Mouse (Mus musculus) kidney, embryonic 14.5 days (tissue): ENCODE measurements around the gene Prr14. TPM values are rescaled to one million over a fixed set of nuclear protein-coding genes. Genes with fewer than 3 reads are reported as not detected.
"Not testable (repeated sequence)": the region's sequence is repeated elsewhere in the genome, so short reads cannot be mapped to it uniquely, and the experiment has no call there.

Experiments used
- ATAC-seq: fragments of 200-750 bp; cut with Nextera tagmentation; 2 replicates; pipeline ENCODE4 v1.8.0; 2017; ENCODE audit warnings: moderate number of reproducible peaks, mild to moderate bottlenecking, moderate TSS enrichment, moderate library complexity; ENCODE audit not compliant: low FRiP score, low TSS enrichment
- H3K27ac ChIP-seq: fragments of 300-500 bp; sonication (generic); 2 replicates; pipeline ENCODE4 v1.5.1; 2014; ENCODE audit warnings: low read depth, mild to moderate bottlenecking, low read length, moderate library complexity, mixed read lengths
- H3K27me3 ChIP-seq: fragments of 300-500 bp; sonication (generic); 2 replicates; pipeline ENCODE4 v1.6.1; 2014; ENCODE audit warnings: mild to moderate bottlenecking, low read length; ENCODE audit not compliant: control insufficient read depth, insufficient read depth
- H3K36me3 ChIP-seq: fragments of 300-500 bp; sonication (generic); 2 replicates; pipeline ENCODE4 v1.6.1; 2014; ENCODE audit warnings: low read length, mixed read lengths; ENCODE audit not compliant: control insufficient read depth, insufficient read depth
- H3K4me1 ChIP-seq: fragments of 300-500 bp; sonication (generic); 2 replicates; pipeline ENCODE4 v1.6.1; 2014; ENCODE audit warnings: low read length, mixed read lengths; ENCODE audit not compliant: control insufficient read depth, insufficient read depth
- H3K4me2 ChIP-seq: fragments of 300-500 bp; sonication (generic); replicated peaks from 2 replicates; pipeline ENCODE4 v1.6.1; 2014; ENCODE audit warnings: low read depth, mild to moderate bottlenecking, low read length
- H3K4me3 ChIP-seq: fragments of 300-500 bp; sonication (generic); 2 replicates; pipeline ENCODE4 v1.5.1; 2014; ENCODE audit warnings: mild to moderate bottlenecking, low read length
- H3K9ac ChIP-seq: fragments of 300-500 bp; sonication (generic); 2 replicates; pipeline ENCODE4 v1.6.1; 2014; ENCODE audit warnings: low read depth, mild to moderate bottlenecking, low read length, moderate library complexity
- H3K9me3 ChIP-seq: fragments of 300-500 bp; sonication (generic); 2 replicates; pipeline ENCODE4 v1.6.1; 2016; ENCODE audit warnings: low read length; ENCODE audit not compliant: control insufficient read depth
- WGBS: fragments of 180-500 bp; shearing (Covaris S2); extraction: QIAGEN DNeasy Blood & Tissue Kit; methylation state at CpG from one replicate; pipeline ENCODE4 v1.1.7; 2014; 5-methylcytosine and 5-hydroxymethylcytosine counted together
- polyA plus RNA-seq: library from polyadenylated mRNA; unstranded; fragments of >200 nt; fragmentation: Nextera tagmentation; extraction: Ambion mirVana; gene quantifications from 2 replicates; pipeline ENCODE4 v1.2.1, GENCODE M21; 2014

Prr14 gene
- polyA plus RNA-seq, result 40.9 and 48.4 TPM in 2 replicates

- H3K27ac ChIP-seq, H3K4me2 ChIP-seq, H3K27me3 ChIP-seq, H3K9ac ChIP-seq, ATAC-seq, H3K4me3 ChIP-seq, H3K4me1 ChIP-seq, H3K9me3 ChIP-seq: not testable (repeated sequence)
- WGBS, result 98% methylated on average over 7 of the region's 8 CpGs
- peaks cover 42% of the 10 kb centered on the region for H3K36me3 ChIP-seq
Observed at GRCm38 (mm10) chr7:127459311-127459710, at the start of gene Prr14. Gene Prr14 (plus strand): TSS chr7:127459611.

GRCm38 (mm10) chr7:127411418-127411817 lies 48.0 kb upstream of the Prr14 start:
- Histone ChIP-seq H3K4me3 (no peak overlapping the region), H3K36me3 (no peaks in the 10 kb centered on the region), H3K4me2 (no peak overlapping the region), H3K27ac (no peak overlapping the region), H3K9me3 (no peaks in the 10 kb centered on the region), H3K27me3 (no peaks in the 10 kb centered on the region), H3K9ac (no peak overlapping the region), H3K4me1 (no peaks in the 10 kb centered on the region)
- 84% methylated on average over 2 of the region's 2 CpGs for WGBS
- ATAC-seq, result no peak

- peak within 1 kb of the TSS; percentile 12; the same call in 1 of the 2 replicates for H3K27ac ChIP-seq
Observed at GRCm38 (mm10) chr7:127421388-127422191, 37.8 kb upstream of the Prr14 start, which contains the start of gene Zfp688. Gene Zfp688 (minus strand): TSS chr7:127422068.

GRCm38 (mm10) chr7:127422247-127422646 lies 37.2 kb upstream of the Prr14 start:
- Histone ChIP-seq H3K36me3 (peaks cover 9% of the 10 kb centered on the region; the same call in 1 of the 2 replicates), H3K9ac (peak overlapping the region; percentile 87; the same call in 1 of the 2 replicates), H3K4me1 (peaks cover 8% of the 10 kb centered on the region; the same call in 1 of the 2 replicates), H3K9me3 (no peaks in the 10 kb centered on the region), H3K4me3 (peak overlapping the region; percentile 82), H3K27me3 (peaks cover 9% of the 10 kb centered on the region; the same call in 1 of the 2 replicates), H3K4me2 (peak overlapping the region; percentile 74), H3K27ac (no peak overlapping the region)
- peak; percentile 25; the same call in 1 of the 2 replicates for ATAC-seq
- WGBS, result 1% methylated on average over 15 of the region's 15 CpGs

More at GRCm38 (mm10) chr7:127421388-127422191, 37.8 kb upstream of the Prr14 start, which contains the start of gene Zfp688:
- Histone ChIP-seq H3K36me3 (peaks cover 9% of the 10 kb centered on the region; the same call in 1 of the 2 replicates), H3K4me1 (peaks cover 8% of the 10 kb centered on the region; the same call in 1 of the 2 replicates), H3K9ac (peak within 1 kb of the TSS; percentile 87), H3K27me3 (peaks cover 9% of the 10 kb centered on the region; the same call in 1 of the 2 replicates), H3K4me3 (peak within 1 kb of the TSS; percentile 82), H3K4me2 (peak within 1 kb of the TSS; percentile 74), H3K9me3 (no peaks in the 10 kb centered on the region)
- ATAC-seq, result peak; percentile 95
- WGBS, result 2% methylated on average over 48 of the region's 48 CpGs

- peaks cover 9% of the 10 kb centered on the region; the same call in 1 of the 2 replicates for H3K27me3 ChIP-seq
- H3K9me3 ChIP-seq, result no peaks in the 10 kb centered on the region
- H3K4me2 ChIP-seq, result no peak overlapping the region
- no peak for ATAC-seq
- H3K4me1 ChIP-seq, result peaks cover 8% of the 10 kb centered on the region; the same call in 1 of the 2 replicates
- H3K27ac ChIP-seq, result no peak overlapping the region
- no peak overlapping the region for H3K9ac ChIP-seq
- no peak overlapping the region for H3K4me3 ChIP-seq
- WGBS, result 90% methylated on average over 3 of the region's 3 CpGs
- no peaks in the 10 kb centered on the region for H3K36me3 ChIP-seq
Observed at GRCm38 (mm10) chr7:127425291-127425690, 34.1 kb upstream of the Prr14 start.

GRCm38 (mm10) chr7:127425911-127426310 lies 33.5 kb upstream of the Prr14 start:
- no peak overlapping the region for H3K4me2 ChIP-seq
- 84% methylated on average over 2 of the region's 2 CpGs for WGBS
- ATAC-seq, result no peak
- H3K27me3 ChIP-seq, result peaks cover 9% of the 10 kb centered on the region; the same call in 1 of the 2 replicates
- H3K4me1 ChIP-seq, result peaks cover 7% of the 10 kb centered on the region; the same call in 1 of the 2 replicates
- H3K27ac ChIP-seq, result no peak overlapping the region
- H3K9ac ChIP-seq, result no peak overlapping the region
- no peaks in the 10 kb centered on the region for H3K9me3 ChIP-seq
- H3K4me3 ChIP-seq, result no peak overlapping the region
- H3K36me3 ChIP-seq, result no peaks in the 10 kb centered on the region

GRCm38 (mm10) chr7:127426354-127426753 lies 33.1 kb upstream of the Prr14 start:
- Histone ChIP-seq H3K4me1 (peaks cover 3% of the 10 kb centered on the region; the same call in 1 of the 2 replicates), H3K4me2 (no peak overlapping the region), H3K27me3 (peaks cover 9% of the 10 kb centered on the region; the same call in 1 of the 2 replicates), H3K9ac (no peak overlapping the region), H3K9me3 (no peaks in the 10 kb centered on the region), H3K4me3 (no peak overlapping the region), H3K27ac (no peak overlapping the region), H3K36me3 (no peaks in the 10 kb centered on the region)
- ATAC-seq, result no peak
- WGBS, result 75% methylated on average over 3 of the region's 3 CpGs

GRCm38 (mm10) chr7:127435206-127435605 lies 24.2 kb upstream of the Prr14 start:
- Histone ChIP-seq H3K4me1 (no peaks in the 10 kb centered on the region), H3K27ac (no peak overlapping the region), H3K9ac (no peak overlapping the region), H3K27me3 (no peaks in the 10 kb centered on the region), H3K4me3 (no peak overlapping the region), H3K36me3 (no peaks in the 10 kb centered on the region), H3K4me2 (no peak overlapping the region), H3K9me3 (peaks cover 7% of the 10 kb centered on the region)
- 90% methylated on average over 4 of the region's 4 CpGs for WGBS
- no peak for ATAC-seq

- no peak overlapping the region for H3K27ac ChIP-seq
- no peak overlapping the region for H3K4me3 ChIP-seq
- no peaks in the 10 kb centered on the region for H3K4me1 ChIP-seq
- H3K9ac ChIP-seq, result no peak overlapping the region
- H3K4me2 ChIP-seq, result no peak overlapping the region
- H3K36me3 ChIP-seq, result peaks cover 9% of the 10 kb centered on the region
- H3K27me3 ChIP-seq, result no peaks in the 10 kb centered on the region
- ATAC-seq, result no peak
- H3K9me3 ChIP-seq, result peaks cover 7% of the 10 kb centered on the region
- WGBS, result 93% methylated on average over 3 of the region's 3 CpGs
Observed at GRCm38 (mm10) chr7:127437724-127438123, 21.7 kb upstream of the Prr14 start.
